ENCODE assay signal across 9 mouse cellular contexts in the genomic region with DNA sequence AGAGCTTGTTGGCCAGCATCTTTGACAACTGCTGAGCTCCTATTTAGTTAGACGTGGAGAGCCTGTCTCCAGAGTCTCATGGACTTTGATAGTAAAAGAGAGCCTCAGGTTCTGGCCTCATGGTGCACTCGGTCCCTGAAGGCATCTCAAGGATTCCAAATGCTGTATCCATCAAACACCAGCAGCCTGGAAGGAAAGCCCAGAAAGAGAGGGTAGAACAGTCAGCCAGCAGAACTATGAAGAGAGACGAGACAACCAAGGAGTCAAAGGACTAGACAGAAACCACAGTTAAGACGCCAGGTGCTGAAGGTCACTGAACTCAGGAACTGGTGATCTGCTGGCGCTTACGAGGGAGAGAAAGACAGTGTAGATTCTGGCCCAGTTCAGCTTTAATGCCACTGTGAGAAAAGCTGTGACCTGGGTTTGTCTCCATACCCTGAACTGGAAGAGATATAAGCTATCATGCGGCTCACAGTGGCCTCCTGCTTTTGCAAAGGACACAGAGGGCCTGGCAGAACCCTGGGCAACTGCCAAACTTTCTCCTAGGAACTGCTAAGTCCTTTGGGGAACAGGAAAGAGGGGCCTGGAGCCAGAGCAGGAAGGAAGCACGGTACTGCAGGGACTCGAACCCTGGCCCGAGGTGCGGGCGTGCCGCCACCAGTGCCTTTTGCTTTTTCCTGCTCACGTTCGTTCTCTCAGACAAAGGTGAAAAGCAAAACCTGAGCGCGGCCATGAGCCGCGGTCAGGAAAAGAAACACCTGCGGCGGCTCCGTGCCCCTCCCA. TPM values are rescaled to one million over a fixed set of nuclear protein-coding genes. Genes with fewer than 3 reads are reported as not detected.
DNase-seq lines count a peak whose midpoint lies in the region; ATAC-seq lines count a peak whose summit lies in the region.
"Had no signal": no experiment of that assay in that cellular context is flagged by ENCODE, and none has a peak within 500 bp of the region (broad histone marks: within the 10 kb centered on the region; RNA-seq: fewer than 3 reads in every experiment).

No protein-coding gene starts in this region.

- 0 out of 2 replicates have a peak overlapping the region, but pooled peaks have one; percentile 7 for H3K9ac ChIP-seq in embryonic facial prominence, embryonic 12.5 days
- 0 out of 2 replicates have a peak overlapping the region, but pooled peaks have one; percentile 25 for H3K9ac ChIP-seq in liver, embryonic 11.5 days (ENCODE audit: low read depth, low read length)

- ATAC-seq in embryonic facial prominence, embryonic 12.5 days (ENCODE audit: insufficient number of reproducible peaks, insufficient read depth, low FRiP score, low TSS enrichment) = no peak
- ATAC-seq in liver, embryonic 11.5 days (replicated peaks; ENCODE audit: low FRiP score) = no peak
- no peak for ATAC-seq in granulocyte monocyte progenitor cell, adult 5-6 weeks (replicated peaks; ENCODE audit: poor library complexity, severe bottlenecking)

- H3K27me3 ChIP-seq in embryonic facial prominence, embryonic 12.5 days = no peaks in the 10 kb centered on the region
- H3K27me3 ChIP-seq in embryonic facial prominence, embryonic 10.5 days (replicated peaks; ENCODE audit: low read depth, poor library complexity, severe bottlenecking) = no peaks in the 10 kb centered on the region
- H3K27me3 ChIP-seq in heart, embryonic 10.5 days (ENCODE audit: insufficient read depth, poor library complexity, severe bottlenecking) = no peaks in the 10 kb centered on the region
- no peaks in the 10 kb centered on the region for H3K27me3 ChIP-seq in liver, embryonic 11.5 days (replicated peaks; ENCODE audit: control insufficient read depth, insufficient read depth, low read length)

- no peak overlapping the region for H3K4me2 ChIP-seq in embryonic facial prominence, embryonic 12.5 days (replicated peaks)
- no peak overlapping the region for H3K4me2 ChIP-seq in liver, embryonic 11.5 days

- H3K36me3 ChIP-seq in embryonic facial prominence, embryonic 12.5 days = no peaks in the 10 kb centered on the region
- no peaks in the 10 kb centered on the region for H3K36me3 ChIP-seq in embryonic facial prominence, embryonic 10.5 days (replicated peaks)
- no peaks in the 10 kb centered on the region for H3K36me3 ChIP-seq in heart, embryonic 10.5 days
- no peaks in the 10 kb centered on the region for H3K36me3 ChIP-seq in liver, embryonic 11.5 days (ENCODE audit: control insufficient read depth, insufficient read depth, low read length)

- H3K9me3 ChIP-seq in embryonic facial prominence, embryonic 12.5 days = no peaks in the 10 kb centered on the region
- H3K9me3 ChIP-seq in embryonic facial prominence, embryonic 10.5 days = no peaks in the 10 kb centered on the region
- no peaks in the 10 kb centered on the region for H3K9me3 ChIP-seq in heart, embryonic 10.5 days
- no peaks in the 10 kb centered on the region for H3K9me3 ChIP-seq in liver, embryonic 11.5 days (ENCODE audit: control insufficient read depth, low read length)
- H3K9me3 ChIP-seq: G1E had no signal

- no peak for DNase-seq in embryonic facial prominence, embryonic 10.5 days (ENCODE audit: low spot score)
- peak; percentile 55 for DNase-seq in 3T3-L1 (ENCODE audit: low read depth, low spot score)
- no peak for DNase-seq in heart, embryonic 10.5 days (ENCODE audit: low spot score)
- DNase-seq in liver, embryonic 11.5 days (ENCODE audit: low spot score) = no peak
- DNase-seq in frontal cortex, postnatal 36 days (ENCODE audit: low spot score in 2 of 2) = no peak
- DNase-seq in layer of hippocampus, adult 8-10 months (ENCODE audit: low spot score in 2 of 2) = no peak

- peaks cover 26% of the 10 kb centered on the region for H3K4me1 ChIP-seq in embryonic facial prominence, embryonic 12.5 days
- H3K4me1 ChIP-seq in embryonic facial prominence, embryonic 10.5 days = peaks cover 44% of the 10 kb centered on the region
- peaks cover 66% of the 10 kb centered on the region for H3K4me1 ChIP-seq in heart, embryonic 10.5 days
- H3K4me1 ChIP-seq in liver, embryonic 11.5 days (replicated peaks; ENCODE audit: control insufficient read depth, insufficient read depth, low read length) = peaks cover 37% of the 10 kb centered on the region

- 72% methylated on average over 22 of the region's 22 CpGs for WGBS in embryonic facial prominence, embryonic 12.5 days
- 67% methylated on average over 22 of the region's 22 CpGs for WGBS in embryonic facial prominence, embryonic 10.5 days
- WGBS in heart, embryonic 10.5 days = 70% methylated on average over 22 of the region's 22 CpGs
- 66% methylated on average over 22 of the region's 22 CpGs for WGBS in liver, embryonic 11.5 days

- H3K27ac ChIP-seq in embryonic facial prominence, embryonic 12.5 days = no peak overlapping the region
- H3K27ac ChIP-seq in embryonic facial prominence, embryonic 10.5 days (replicated peaks) = no peak overlapping the region; the same call in 1 of the 2 replicates
- peak overlapping the region; percentile 76 for H3K27ac ChIP-seq in heart, embryonic 10.5 days
- H3K27ac ChIP-seq in liver, embryonic 11.5 days (ENCODE audit: low read depth, low read length) = no peak overlapping the region

- no peak overlapping the region for H3K4me3 ChIP-seq in embryonic facial prominence, embryonic 12.5 days
- no peak overlapping the region for H3K4me3 ChIP-seq in embryonic facial prominence, embryonic 10.5 days
- H3K4me3 ChIP-seq in heart, embryonic 10.5 days = no peak overlapping the region
- H3K4me3 ChIP-seq in liver, embryonic 11.5 days (ENCODE audit: low read depth, low read length) = no peak overlapping the region

RNA-seq across cellular contexts. Expression of a gene that starts 50.8 kb away (rescaled TPM):
- polyA plus RNA-seq in embryonic facial prominence, embryonic 12.5 days (2016; fragmentation: Nextera tagmentation; extraction: Ambion mirVana) = 35.3 and 41.4 TPM in 2 replicates
- 44.6 and 45.4 TPM in 2 replicates for polyA plus RNA-seq in embryonic facial prominence, embryonic 10.5 days (2016; fragmentation: Nextera tagmentation; extraction: Ambion mirVana)
- 40.6 and 46.3 TPM in 2 replicates for polyA plus RNA-seq in heart, embryonic 10.5 days (2016; fragmentation: Nextera tagmentation; extraction: Ambion mirVana)
- 26.8 and 27.9 TPM in 2 replicates for polyA plus RNA-seq in liver, embryonic 11.5 days (2014; fragmentation: Nextera tagmentation; extraction: Ambion mirVana)
- 10 to 100 TPM; 10.4 to 20.8 (median 16.3) TPM for total RNA-seq in layer of hippocampus, adult 8-10 months (2022)
- 17.9 and 25.4 TPM in 2 replicates for total RNA-seq in granulocyte monocyte progenitor cell, adult 5-6 weeks (2014; fragmentation: Nextera tagmentation)
- total RNA-seq in granulocyte monocyte progenitor cell, adult 5-6 weeks (2017) = 19.0 and 28.4 TPM in 2 replicates

RNA-seq across cellular contexts. Expression of a gene that starts 53.0 kb away (rescaled TPM):
- 78.8 and 80.0 TPM in 2 replicates for polyA plus RNA-seq in embryonic facial prominence, embryonic 12.5 days (2016; fragmentation: Nextera tagmentation; extraction: Ambion mirVana)
- 72.0 and 74.9 TPM in 2 replicates for polyA plus RNA-seq in embryonic facial prominence, embryonic 10.5 days (2016; fragmentation: Nextera tagmentation; extraction: Ambion mirVana)
- 74.4 and 75.2 TPM in 2 replicates for polyA plus RNA-seq in heart, embryonic 10.5 days (2016; fragmentation: Nextera tagmentation; extraction: Ambion mirVana)
- polyA plus RNA-seq in liver, embryonic 11.5 days (2014; fragmentation: Nextera tagmentation; extraction: Ambion mirVana) = 57.1 and 58.6 TPM in 2 replicates
- 10 to 100 TPM; 77.7 to 94.4 (median 88.1) TPM for total RNA-seq in layer of hippocampus, adult 8-10 months (2022)
- 40.9 and 47.7 TPM in 2 replicates for total RNA-seq in granulocyte monocyte progenitor cell, adult 5-6 weeks (2014; fragmentation: Nextera tagmentation)
- 22.8 and 23.3 TPM in 2 replicates for total RNA-seq in granulocyte monocyte progenitor cell, adult 5-6 weeks (2017)

RNA-seq across cellular contexts. Expression of a gene that starts 53.4 kb away (rescaled TPM):
- 2.0 and 3.1 TPM in 2 replicates for polyA plus RNA-seq in embryonic facial prominence, embryonic 12.5 days (2016; fragmentation: Nextera tagmentation; extraction: Ambion mirVana)
- 2.5 and 2.9 TPM in 2 replicates for polyA plus RNA-seq in embryonic facial prominence, embryonic 10.5 days (2016; fragmentation: Nextera tagmentation; extraction: Ambion mirVana)
- polyA plus RNA-seq in heart, embryonic 10.5 days (2016; fragmentation: Nextera tagmentation; extraction: Ambion mirVana) = 2.1 and 2.5 TPM in 2 replicates
- polyA plus RNA-seq in liver, embryonic 11.5 days (2014; fragmentation: Nextera tagmentation; extraction: Ambion mirVana) = 7.5 and 8.2 TPM in 2 replicates
- 1 to 10 TPM; 3.1 to 7.1 (median 4.5) TPM for total RNA-seq in layer of hippocampus, adult 8-10 months (2022)
- total RNA-seq in granulocyte monocyte progenitor cell, adult 5-6 weeks (2014; fragmentation: Nextera tagmentation) = 38.2 and 44.5 TPM in 2 replicates
- 35.5 and 35.6 TPM in 2 replicates for total RNA-seq in granulocyte monocyte progenitor cell, adult 5-6 weeks (2017)
